Mouse (Mus musculus) adrenal gland, postnatal 4 days (tissue): ENCODE measurements at regions not wholly inside any gene's neighbourhood (a gene's known extent, or its start where the extent isn't known, plus 50 kb on each side); places are given as distances from the start of the nearest gene placed in this dataset.
A peak's percentile ranks its signal among the peaks of the same experiment; 100 is the strongest.

ENCODE experiments used
- DNase-seq, 2 experiments: peaks; one replicate each; pipeline ENCODE4 v3.0.0; 2021 to 2022; ENCODE audit warnings: low spot score in 2 of 2, mixed read lengths in 2 of 2

GRCm38 (mm10) chr9:122617793-122618192 lies 129.4 kb upstream of the Topaz1 start:
- DNase-seq = no peak

GRCm38 (mm10) chr9:122625081-122625480 lies 122.1 kb upstream of the Topaz1 start:
- DNase-seq = no peak

- DNase-seq = no peak
Measured at GRCm38 (mm10) chr9:122626346-122626745, 120.8 kb upstream of the Topaz1 start.

GRCm38 (mm10) chr9:122629171-122629904 lies 117.8 kb upstream of the Topaz1 start:
- DNase-seq = no peak

- DNase-seq = no peak
Measured at GRCm38 (mm10) chr9:122631793-122632192, 115.4 kb upstream of the Topaz1 start.

GRCm38 (mm10) chr9:122633484-122633883 lies 113.7 kb upstream of the Topaz1 start:
- DNase-seq = no peak

- DNase-seq = no peak
Measured at GRCm38 (mm10) chr9:122635138-122635964, 111.8 kb upstream of the Topaz1 start.

- DNase-seq = no peak
Measured at GRCm38 (mm10) chr9:122637591-122637990, 109.6 kb upstream of the Topaz1 start.

- DNase-seq = no peak
Measured at GRCm38 (mm10) chr9:122639239-122639638, 107.9 kb upstream of the Topaz1 start.

- no peak for DNase-seq
Measured at GRCm38 (mm10) chr9:122642913-122643312, 104.2 kb upstream of the Topaz1 start.

GRCm38 (mm10) chr9:122645569-122645968 lies 101.6 kb upstream of the Topaz1 start:
- DNase-seq = no peak

- DNase-seq = no peak
Measured at GRCm38 (mm10) chr9:122650862-122651261, 96.3 kb upstream of the Topaz1 start.

GRCm38 (mm10) chr9:122655583-122655982 lies 91.6 kb upstream of the Topaz1 start:
- DNase-seq = peak; percentile 19 to 21

- DNase-seq = no peak
Measured at GRCm38 (mm10) chr9:122660050-122660449, 87.1 kb upstream of the Topaz1 start.

GRCm38 (mm10) chr9:122666978-122667645 lies 80.0 kb upstream of the Topaz1 start:
- no peak for DNase-seq

- no peak for DNase-seq
Measured at GRCm38 (mm10) chr9:122667646-122667981, 79.5 kb upstream of the Topaz1 start.

GRCm38 (mm10) chr9:122673777-122674176 lies 73.4 kb upstream of the Topaz1 start:
- no peak for DNase-seq

- no peak for DNase-seq
Measured at GRCm38 (mm10) chr9:122678001-122678696, 69.0 kb upstream of the Topaz1 start.

GRCm38 (mm10) chr9:122687170-122687569 lies 60.0 kb upstream of the Topaz1 start:
- no peak for DNase-seq

GRCm38 (mm10) chr9:122691879-122692278 lies 55.3 kb upstream of the Topaz1 start:
- no peak for DNase-seq

- no peak for DNase-seq
Measured at GRCm38 (mm10) chr9:122695724-122696123, 51.4 kb upstream of the Topaz1 start.
